Mouse (Mus musculus): ENCODE data around the gene Lsm2.

DNA sequence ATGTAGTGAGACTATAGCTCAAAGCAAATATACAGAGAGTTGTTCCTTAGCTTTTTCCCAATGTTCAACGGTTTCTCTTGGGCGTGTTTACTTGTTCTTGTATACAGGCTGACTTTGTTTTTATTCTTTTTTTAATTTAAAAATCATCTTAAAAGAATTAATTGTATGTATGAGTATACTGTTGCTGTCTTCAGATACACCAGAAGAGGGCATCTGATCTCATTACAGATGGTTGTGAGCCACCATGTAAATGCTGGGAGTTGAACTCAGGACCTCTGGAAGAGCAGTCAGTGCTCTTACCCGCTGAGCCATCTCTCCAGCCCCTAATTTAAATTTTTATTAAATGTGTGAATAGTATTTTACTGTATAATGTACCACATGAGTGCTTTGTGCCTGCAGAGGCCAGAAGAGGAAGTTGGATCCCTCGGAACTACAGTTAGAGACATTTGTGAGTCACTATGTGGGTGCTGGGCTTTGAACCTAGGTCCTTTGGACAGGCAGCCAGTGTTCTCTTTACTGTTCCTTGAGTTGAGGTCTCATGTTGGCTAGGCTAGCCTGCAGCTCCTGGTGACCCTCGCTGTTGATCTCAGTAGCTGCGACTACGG, 25.8 kb downstream of the Lsm2 start:
- no peak for TF ChIP-seq CTCF (IDR thresholded peaks at IDR 0.05; ENCODE audit: control insufficient read depth, insufficient read depth, insufficient read length)
- no peak for TF ChIP-seq MYOD1 (IDR thresholded peaks at IDR 0.05; ENCODE audit: control insufficient read depth, insufficient read length, low read depth)

All from C2C12 (cell line).